Mouse (Mus musculus) kidney, embryonic 16.5 days (tissue): ENCODE data around the gene Lama2. TPM values are rescaled to one million over a fixed set of nuclear protein-coding genes. Genes with fewer than 3 reads are reported as not detected.
"Not testable (repeated sequence)": the region's sequence is repeated elsewhere in the genome, so short reads cannot be mapped to it uniquely, and the experiment has no call there.

Experiments used
- ATAC-seq: fragments of 200-750 bp; cut with Nextera tagmentation; 2 replicates; pipeline ENCODE4 v1.8.0; 2017; ENCODE audit warnings: moderate TSS enrichment; ENCODE audit not compliant: low FRiP score, low TSS enrichment
- H3K27ac ChIP-seq: fragments of 300-500 bp; sonication (generic); 2 replicates; pipeline ENCODE4 v1.5.1; 2014; ENCODE audit warnings: low read length
- H3K27me3 ChIP-seq: fragments of 300-500 bp; sonication (generic); 2 replicates; pipeline ENCODE4 v1.6.1; 2014; ENCODE audit warnings: low read length, control low read depth, mixed read lengths; ENCODE audit not compliant: insufficient read depth
- H3K36me3 ChIP-seq: fragments of 300-500 bp; sonication (generic); 2 replicates; pipeline ENCODE4 v1.6.1; 2014; ENCODE audit warnings: low read length, control low read depth, mixed read lengths; ENCODE audit not compliant: insufficient read depth
- H3K4me1 ChIP-seq: fragments of 300-500 bp; sonication (generic); 2 replicates; pipeline ENCODE4 v1.6.1; 2014; ENCODE audit warnings: low read length, control low read depth, mixed read lengths; ENCODE audit not compliant: insufficient read depth
- H3K4me2 ChIP-seq: fragments of 300-500 bp; sonication (generic); replicated peaks from 2 replicates; pipeline ENCODE4 v1.6.1; 2014; ENCODE audit warnings: low read depth, low read length
- H3K4me3 ChIP-seq: fragments of 300-500 bp; sonication (generic); 2 replicates; pipeline ENCODE4 v1.5.1; 2014; ENCODE audit warnings: mild to moderate bottlenecking, low read length
- H3K9ac ChIP-seq: fragments of 300-500 bp; sonication (generic); replicated peaks from 2 replicates; pipeline ENCODE4 v1.6.1; 2014; ENCODE audit warnings: low read length
- H3K9me3 ChIP-seq: fragments of 300-500 bp; sonication (generic); 2 replicates; pipeline ENCODE4 v1.6.1; 2016; ENCODE audit warnings: low read length, control low read depth
- WGBS: fragments of 180-500 bp; shearing (Covaris S2); extraction: QIAGEN DNeasy Blood & Tissue Kit; methylation state at CpG from one replicate; pipeline ENCODE4 v1.1.7; 2014; 5-methylcytosine and 5-hydroxymethylcytosine counted together
- polyA plus RNA-seq: library from polyadenylated mRNA; unstranded; fragments of >200 nt; fragmentation: Nextera tagmentation; extraction: Ambion mirVana; gene quantifications from 2 replicates; pipeline ENCODE4 v1.2.1, GENCODE M21; 2015

Lama2 gene
- polyA plus RNA-seq, 1 experiment from 2014 or later: 12.7 TPM

DNA sequence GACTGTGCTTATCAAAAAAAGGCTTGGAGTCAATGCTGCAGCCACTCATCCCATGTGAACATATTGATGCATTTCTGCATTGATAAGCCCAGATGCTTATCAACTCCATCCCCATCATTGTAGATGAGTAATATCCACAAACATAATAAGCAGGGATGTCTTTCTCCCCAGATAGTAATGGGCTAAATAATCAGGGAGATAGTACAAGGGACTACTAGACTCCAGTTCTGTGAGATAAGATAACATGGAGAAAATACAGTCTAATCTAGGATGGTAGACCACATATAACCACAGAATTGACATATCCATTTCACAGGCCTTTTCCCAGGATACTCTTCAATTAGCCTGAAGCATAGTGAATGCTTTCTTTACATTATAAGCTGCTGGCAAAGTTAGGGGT, 622.9 kb downstream of the Lama2 start:
- no peaks in the 10 kb centered on the region for H3K9me3 ChIP-seq
- no peak overlapping the region for H3K9ac ChIP-seq
- ATAC-seq: no peak
- H3K27me3 ChIP-seq: no peaks in the 10 kb centered on the region
- no peaks in the 10 kb centered on the region for H3K36me3 ChIP-seq
- H3K27ac ChIP-seq: no peak overlapping the region
- no peak overlapping the region for H3K4me3 ChIP-seq
- no peaks in the 10 kb centered on the region for H3K4me1 ChIP-seq
- no peak overlapping the region for H3K4me2 ChIP-seq

DNA sequence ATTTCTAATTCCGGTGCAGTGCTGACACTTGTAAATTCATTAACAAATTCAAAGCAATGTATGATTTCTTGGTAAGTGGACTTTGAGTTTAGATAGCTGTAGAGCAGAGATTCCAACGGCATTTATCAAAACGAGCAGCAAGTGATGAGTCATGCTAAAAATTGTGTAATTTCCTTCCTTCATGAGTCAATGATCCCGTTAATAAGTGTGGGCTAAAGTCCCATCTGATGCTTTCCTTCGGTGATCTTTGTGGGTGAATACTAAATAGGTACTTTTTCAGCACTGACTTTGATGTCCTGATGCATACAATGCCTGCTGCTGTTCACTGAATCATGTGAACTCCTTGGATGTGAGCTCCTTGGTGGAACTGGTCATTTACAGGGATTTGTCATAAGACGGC, 623.6 kb downstream of the Lama2 start:
- Histone ChIP-seq H3K9ac (no peak overlapping the region), H3K27ac (no peak overlapping the region), H3K4me2 (no peak overlapping the region), H3K4me3 (no peak overlapping the region), H3K27me3 (no peaks in the 10 kb centered on the region), H3K9me3 (no peaks in the 10 kb centered on the region), H3K36me3 (no peaks in the 10 kb centered on the region), H3K4me1 (no peaks in the 10 kb centered on the region)
- ATAC-seq: no peak
- 57% methylated on average over 6 of the region's 6 CpGs for WGBS

DNA sequence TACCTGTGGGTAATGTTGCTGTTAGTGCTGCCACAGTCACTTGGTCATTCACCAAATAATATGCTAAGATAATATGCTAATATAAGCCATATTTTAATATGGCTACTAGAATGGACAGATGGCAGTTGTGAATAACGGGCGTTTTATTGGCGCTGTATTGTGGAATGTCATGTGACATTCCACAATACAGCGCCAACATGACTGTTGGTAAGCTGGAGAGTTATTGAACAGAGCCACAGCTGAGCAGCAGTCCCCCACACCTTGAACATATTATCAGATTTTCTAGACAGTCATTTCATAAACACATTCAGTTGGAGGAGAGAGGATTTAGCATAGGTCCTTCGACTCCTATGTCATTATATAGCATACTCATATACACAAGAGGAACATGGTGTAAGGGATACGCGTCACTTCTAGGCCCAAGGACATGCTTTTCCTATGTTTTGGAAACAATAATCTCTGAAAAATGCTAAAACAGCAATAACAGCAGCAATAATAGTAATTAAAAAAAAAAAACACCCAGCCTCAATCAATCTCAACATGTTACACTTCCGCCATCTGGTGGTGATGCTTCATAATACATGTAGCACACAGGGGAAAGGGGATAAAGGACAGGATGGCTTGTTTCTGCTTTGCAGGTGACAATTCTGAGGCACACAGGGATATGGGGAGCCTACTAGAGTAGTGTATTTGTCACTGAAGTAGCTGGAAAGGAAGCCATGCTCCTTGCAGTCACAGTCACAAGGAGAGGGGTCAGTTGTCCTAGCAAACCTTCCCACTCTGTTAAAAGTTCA, 624.2 kb downstream of the Lama2 start:
- WGBS: 78% methylated on average over 8 of the region's 8 CpGs
- Histone ChIP-seq H3K4me2 (no peak overlapping the region), H3K9me3 (no peaks in the 10 kb centered on the region), H3K4me3 (no peak overlapping the region), H3K4me1 (no peaks in the 10 kb centered on the region), H3K9ac (no peak overlapping the region), H3K27me3 (no peaks in the 10 kb centered on the region), H3K36me3 (no peaks in the 10 kb centered on the region), H3K27ac (no peak overlapping the region)
- ATAC-seq: peak; percentile 19; the same call in 1 of the 2 replicates

DNA sequence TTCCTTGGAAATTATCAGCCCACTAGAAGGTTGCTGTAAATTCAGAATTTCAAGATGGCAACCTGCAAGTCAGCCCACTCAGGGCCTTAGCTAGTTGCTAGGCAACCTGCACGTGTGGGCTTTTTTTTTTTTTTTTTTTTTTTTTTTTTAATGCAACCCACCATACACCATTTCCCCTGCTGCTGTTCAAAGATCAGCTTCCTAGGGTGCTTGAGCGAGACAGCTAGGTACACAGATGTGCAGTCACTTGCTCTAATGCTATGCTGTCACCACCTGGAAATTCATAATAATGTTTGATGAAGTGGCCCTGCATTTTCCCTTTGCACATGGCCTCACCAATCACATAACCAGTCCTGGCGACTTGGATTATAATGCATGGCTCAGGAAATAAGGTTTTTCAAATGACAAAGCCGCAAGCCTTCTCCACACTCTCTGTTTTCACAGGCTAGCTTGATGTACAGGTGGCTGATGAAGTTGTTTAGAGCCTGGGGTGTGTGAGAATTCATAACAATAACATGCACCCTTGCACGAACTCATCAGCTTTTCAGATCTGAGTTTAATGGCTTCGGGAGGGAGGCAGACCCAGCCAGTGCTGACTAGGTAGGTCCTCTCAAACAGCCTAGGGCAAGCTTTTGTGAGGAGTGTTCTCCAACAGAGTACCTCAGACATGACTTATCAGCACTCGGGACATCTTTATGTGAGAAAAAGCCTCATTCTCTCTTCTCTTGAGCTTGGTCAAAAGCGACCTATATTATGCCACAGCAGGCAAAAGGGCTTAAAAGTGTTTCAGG, 625.4 kb downstream of the Lama2 start:
- ATAC-seq: no peak
- 69% methylated on average over 8 of the region's 8 CpGs for WGBS

DNA sequence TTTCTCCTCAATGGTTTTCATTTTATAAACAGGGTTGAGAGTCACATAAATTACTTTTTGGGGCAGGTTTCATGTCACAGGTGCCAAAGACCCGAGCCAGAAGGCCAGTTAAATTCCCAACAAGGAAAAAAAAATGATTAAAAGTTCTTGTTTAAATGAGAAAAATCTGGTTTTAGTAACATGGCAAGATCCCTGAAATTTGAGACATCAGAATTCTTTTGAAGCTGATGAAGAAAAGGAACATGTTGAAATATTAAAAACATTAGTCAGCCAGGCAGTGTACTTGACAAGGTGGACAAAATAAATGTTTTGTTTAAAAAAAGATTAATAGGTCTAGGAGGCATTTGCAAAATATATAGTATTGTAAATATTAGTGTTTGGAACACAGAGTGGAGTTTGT, 634.1 kb downstream of the Lama2 start:
- WGBS: 31% methylated on average over 1 of the region's 1 CpGs

More for the DNA sequence above, 625.4 kb downstream of the Lama2 start:
- Histone ChIP-seq H3K4me2 (no peak overlapping the region), H3K9ac (no peak overlapping the region), H3K9me3 (no peaks in the 10 kb centered on the region), H3K4me3 (no peak overlapping the region), H3K4me1 (no peaks in the 10 kb centered on the region), H3K27me3 (no peaks in the 10 kb centered on the region), H3K36me3 (no peaks in the 10 kb centered on the region), H3K27ac (no peak overlapping the region)

DNA sequence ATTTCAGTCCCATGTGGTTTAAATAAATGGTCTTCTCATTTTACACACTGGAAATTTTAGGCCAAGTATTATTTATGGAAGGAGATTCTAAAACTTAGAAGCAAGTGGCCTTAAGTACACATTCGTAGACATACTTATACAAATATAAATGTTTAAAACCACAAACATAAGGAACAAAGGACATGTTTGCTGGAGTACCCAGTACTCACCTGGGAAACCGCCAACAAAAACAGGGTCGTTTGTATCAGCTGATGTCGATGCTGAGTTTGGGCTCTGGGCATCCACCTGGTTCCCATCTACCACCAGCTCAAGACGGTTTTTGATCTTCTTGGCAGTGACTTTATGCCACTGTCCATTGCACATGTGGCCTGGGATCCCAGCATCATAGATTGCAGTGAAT, 635.5 kb downstream of the Lama2 start:
- not testable (repeated sequence) for H3K27me3 ChIP-seq, H3K4me1 ChIP-seq, H3K9ac ChIP-seq, H3K4me3 ChIP-seq, H3K9me3 ChIP-seq, H3K4me2 ChIP-seq, ATAC-seq, H3K27ac ChIP-seq, H3K36me3 ChIP-seq
- 82% methylated on average over 5 of the region's 5 CpGs for WGBS

More for the DNA sequence above, 634.1 kb downstream of the Lama2 start:
- Histone ChIP-seq H3K4me2 (no peak overlapping the region), H3K9me3 (no peaks in the 10 kb centered on the region), H3K9ac (no peak overlapping the region), H3K4me1 (no peaks in the 10 kb centered on the region), H3K27ac (no peak overlapping the region), H3K4me3 (no peak overlapping the region), H3K36me3 (no peaks in the 10 kb centered on the region), H3K27me3 (no peaks in the 10 kb centered on the region)
- no peak for ATAC-seq

DNA sequence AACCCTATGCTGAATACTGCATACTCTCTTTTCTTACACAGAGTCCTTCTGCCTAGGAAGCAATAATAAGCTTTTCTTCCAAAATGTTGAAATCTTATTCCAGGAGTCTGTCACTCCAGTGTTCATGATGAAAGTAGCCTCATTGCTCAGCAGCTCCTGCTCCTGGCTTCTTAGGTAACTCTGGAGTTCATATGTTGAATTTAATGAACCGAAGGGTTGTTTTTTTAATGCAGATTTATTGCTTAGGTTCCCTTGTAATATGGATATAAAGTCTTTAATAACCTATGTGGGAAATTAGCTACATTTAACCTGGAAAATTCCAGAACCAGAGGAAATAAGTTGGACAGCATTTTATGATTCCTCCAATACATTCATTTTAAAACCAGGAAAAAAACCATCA, 636.0 kb downstream of the Lama2 start:
- WGBS: 61% methylated on average over 1 of the region's 1 CpGs
- no peak for ATAC-seq

DNA sequence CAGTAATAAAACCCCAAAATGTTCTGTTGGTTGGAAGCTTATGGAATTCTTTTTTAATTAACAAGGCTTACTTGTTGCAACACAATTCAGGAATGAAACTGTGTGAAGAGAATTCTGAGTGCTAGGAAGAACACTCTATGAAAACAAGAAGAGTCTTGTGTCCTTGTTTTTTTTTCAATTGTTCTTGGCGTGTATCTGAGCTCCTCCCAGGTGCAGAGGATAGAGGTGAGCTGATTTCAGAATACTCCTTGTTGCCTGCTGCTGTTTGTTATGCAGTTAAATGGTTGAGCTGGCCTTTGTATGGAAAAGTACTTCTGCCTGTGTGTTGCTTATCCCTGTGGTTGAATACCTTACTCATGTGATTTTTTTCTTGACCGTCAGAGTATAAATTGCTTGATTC, 636.9 kb downstream of the Lama2 start:
- no peak overlapping the region for H3K4me3 ChIP-seq
- H3K9me3 ChIP-seq: no peaks in the 10 kb centered on the region
- no peak overlapping the region for H3K27ac ChIP-seq
- no peaks in the 10 kb centered on the region for H3K36me3 ChIP-seq
- H3K4me2 ChIP-seq: no peak overlapping the region
- ATAC-seq: no peak
- H3K27me3 ChIP-seq: no peaks in the 10 kb centered on the region
- 84% methylated on average over 2 of the region's 2 CpGs for WGBS
- no peak overlapping the region for H3K9ac ChIP-seq
- no peaks in the 10 kb centered on the region for H3K4me1 ChIP-seq

More for the DNA sequence above, 636.0 kb downstream of the Lama2 start:
- no peaks in the 10 kb centered on the region for H3K4me1 ChIP-seq
- no peaks in the 10 kb centered on the region for H3K9me3 ChIP-seq
- no peak overlapping the region for H3K9ac ChIP-seq
- H3K4me3 ChIP-seq: no peak overlapping the region
- H3K4me2 ChIP-seq: no peak overlapping the region
- no peaks in the 10 kb centered on the region for H3K27me3 ChIP-seq
- H3K27ac ChIP-seq: no peak overlapping the region
- no peaks in the 10 kb centered on the region for H3K36me3 ChIP-seq

DNA sequence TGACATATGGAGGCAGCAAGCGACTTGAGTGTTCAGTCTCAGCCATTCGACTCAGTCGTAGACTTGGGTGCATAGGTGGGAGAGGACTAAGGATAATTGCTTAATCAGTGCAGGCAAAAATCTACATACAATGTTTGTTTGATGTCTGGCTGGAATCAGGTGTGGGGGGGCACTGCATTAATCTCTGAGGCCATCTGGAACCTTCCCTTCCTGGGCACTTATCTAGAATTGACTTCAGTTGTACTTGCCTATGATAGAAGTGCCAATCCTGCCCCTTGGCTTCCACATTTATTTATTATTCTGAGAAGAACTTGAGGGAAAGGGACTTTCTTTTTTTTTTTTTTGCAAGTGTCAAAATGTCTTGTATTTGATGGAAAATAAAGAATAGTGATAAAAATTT, 644.2 kb downstream of the Lama2 start:
- Histone ChIP-seq H3K27me3 (no peaks in the 10 kb centered on the region), H3K9me3 (no peaks in the 10 kb centered on the region), H3K4me2 (no peak overlapping the region), H3K4me3 (no peak overlapping the region), H3K4me1 (no peaks in the 10 kb centered on the region), H3K9ac (no peak overlapping the region), H3K36me3 (no peaks in the 10 kb centered on the region), H3K27ac (no peak overlapping the region)
- WGBS: 94% methylated on average over 3 of the region's 3 CpGs
- no peak for ATAC-seq

DNA sequence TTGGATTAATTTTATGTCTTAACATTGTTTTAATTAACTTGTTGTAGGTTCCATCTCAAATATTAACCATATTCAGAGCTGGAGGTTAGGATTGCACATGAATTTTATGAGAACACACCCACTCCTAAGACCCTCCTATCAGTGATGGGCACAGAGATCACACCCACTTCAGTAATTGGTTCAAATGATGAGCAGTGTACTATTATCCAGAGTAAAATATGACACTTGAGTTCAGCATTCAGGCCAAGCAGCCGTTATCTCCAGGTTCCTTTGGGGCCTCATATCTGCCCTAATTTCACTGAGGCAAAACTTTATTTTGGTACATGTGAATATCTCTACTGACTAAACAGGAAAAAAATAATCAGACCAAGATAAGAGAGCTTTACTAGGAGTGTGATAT, 645.3 kb downstream of the Lama2 start:
- Histone ChIP-seq H3K4me1 (no peaks in the 10 kb centered on the region), H3K9ac (no peak overlapping the region), H3K9me3 (no peaks in the 10 kb centered on the region), H3K36me3 (no peaks in the 10 kb centered on the region), H3K4me2 (no peak overlapping the region), H3K27ac (no peak overlapping the region), H3K4me3 (no peak overlapping the region), H3K27me3 (no peaks in the 10 kb centered on the region)
- ATAC-seq: no peak
- 83% methylated on average over 1 of the region's 1 CpGs for WGBS
